ENCODE assay signal across 10 mouse cellular contexts in genomic region chr14:4182491-4183210, GRCm38 (mm10). TPM values are rescaled to one million over a fixed set of nuclear protein-coding genes. Genes with fewer than 3 reads are reported as not detected.
DNase-seq lines count a peak whose midpoint lies in the region; ATAC-seq lines count a peak whose summit lies in the region.
"Not testable (repeated sequence)": the region's sequence is repeated elsewhere in the genome, so short reads cannot be mapped to it uniquely, and the experiment has no call there.
"Had no signal": no experiment of that assay in that cellular context is flagged by ENCODE, and none has a peak within 500 bp of the region (broad histone marks: within the 10 kb centered on the region; RNA-seq: fewer than 3 reads in every experiment).

Gene Gm2974, plus strand, starts transcription at chr14:4182576.

- intact Hi-C loops in gastrocnemius, postnatal 14 days (cut with DNase I; ENCODE audit: low total_unique reads); heart, postnatal 25 days (cut with DNase I): not testable (repeated sequence)

- not testable (repeated sequence) for H3K27ac ChIP-seq in kidney, embryonic 16.5 days (ENCODE audit: low read length); midbrain, embryonic 16.5 days (ENCODE audit: low read length); stomach, embryonic 14.5 days (ENCODE audit: low read length)

- not testable (repeated sequence) for H3K9ac ChIP-seq in kidney, embryonic 16.5 days (replicated peaks; ENCODE audit: low read length); stomach, embryonic 14.5 days (replicated peaks; ENCODE audit: low read depth, low read length)
- H3K9ac ChIP-seq in midbrain, embryonic 16.5 days (ENCODE audit: low read depth, low read length), result peak within 1 kb of the TSS; percentile 59

- H3K27me3 ChIP-seq in kidney, embryonic 16.5 days (ENCODE audit: insufficient read depth, low read length); midbrain, embryonic 16.5 days (ENCODE audit: control insufficient read depth, insufficient read depth, low read depth, low read length); stomach, embryonic 14.5 days (ENCODE audit: control insufficient read depth, insufficient read depth, low read length): not testable (repeated sequence)

- H3K4me2 ChIP-seq in kidney, embryonic 16.5 days (replicated peaks; ENCODE audit: low read depth, low read length), result peak within 1 kb of the TSS; percentile 53
- peak within 1 kb of the TSS; percentile 56 for H3K4me2 ChIP-seq in midbrain, embryonic 16.5 days (ENCODE audit: low read length)
- peak within 1 kb of the TSS; percentile 37 for H3K4me2 ChIP-seq in stomach, embryonic 14.5 days (replicated peaks; ENCODE audit: low read depth, low read length)

- H3K36me3 ChIP-seq in kidney, embryonic 16.5 days (ENCODE audit: insufficient read depth, low read length); midbrain, embryonic 16.5 days (ENCODE audit: control insufficient read depth, insufficient read depth, low read length); stomach, embryonic 14.5 days (ENCODE audit: control insufficient read depth, insufficient read depth, low read length): not testable (repeated sequence)

- not testable (repeated sequence) for ATAC-seq in kidney, embryonic 16.5 days (ENCODE audit: low FRiP score, low TSS enrichment); midbrain, embryonic 16.5 days; stomach, embryonic 14.5 days (ENCODE audit: insufficient number of reproducible peaks, insufficient read depth, low FRiP score, low read depth)

- DNase-seq in ZHBTc4 (ENCODE audit: low read depth, low spot score) (peak; percentile 17), liver (peak; percentile 0)
- peak; percentile 2 for DNase-seq in embryo, embryonic 9.5 days (ENCODE audit: extremely low spot score)
- DNase-seq in gastrocnemius, postnatal 14 days, result peak; percentile 17
- DNase-seq in heart, postnatal 25 days (ENCODE audit: low spot score), result peak; percentile 1

- not testable (repeated sequence) for H3K4me1 ChIP-seq in kidney, embryonic 16.5 days (ENCODE audit: insufficient read depth, low read length); midbrain, embryonic 16.5 days (ENCODE audit: control insufficient read depth, insufficient read depth, low read length); stomach, embryonic 14.5 days (ENCODE audit: control insufficient read depth, insufficient read depth, low read length)

- not testable (repeated sequence) for H3K9me3 ChIP-seq in kidney, embryonic 16.5 days (ENCODE audit: low read length); midbrain, embryonic 16.5 days (replicated peaks; ENCODE audit: control insufficient read depth, low read length, poor library complexity, severe bottlenecking); stomach, embryonic 14.5 days (ENCODE audit: control insufficient read depth, low read depth, low read length)

- 13% methylated on average over 38 of the region's 59 CpGs for WGBS in kidney, embryonic 16.5 days
- 21% methylated on average over 27 of the region's 59 CpGs for WGBS in midbrain, embryonic 16.5 days
- 11% methylated on average over 28 of the region's 59 CpGs for WGBS in stomach, embryonic 14.5 days

- H3K4me3 ChIP-seq in kidney, embryonic 16.5 days (ENCODE audit: low read length), result peak within 1 kb of the TSS; percentile 24
- H3K4me3 ChIP-seq in midbrain, embryonic 16.5 days (ENCODE audit: low read depth, low read length), result peak within 1 kb of the TSS; percentile 42
- H3K4me3 ChIP-seq in stomach, embryonic 14.5 days (ENCODE audit: low read depth, low read length), result peak within 1 kb of the TSS; percentile 16

RNA-seq across cellular contexts. Expression of gene Gm2974, which starts in this region (rescaled TPM):
- total RNA-seq in gastrocnemius, postnatal 14 days (2021), result not detected
- total RNA-seq in heart, postnatal 25 days (2021), result not detected
- 0.29 and 0.37 TPM in 2 replicates for polyA plus RNA-seq in kidney, embryonic 16.5 days (2015; fragmentation: Nextera tagmentation; extraction: Ambion mirVana)
- polyA plus RNA-seq in midbrain, embryonic 16.5 days (2015; fragmentation: Nextera tagmentation; extraction: Ambion mirVana), result 11.4 and 12.6 TPM in 2 replicates
- 0.21 and 0.35 TPM in 2 replicates for polyA plus RNA-seq in stomach, embryonic 14.5 days (2014; fragmentation: Nextera tagmentation; extraction: Ambion mirVana)
- polyA plus RNA-seq: C2C12; liver, postnatal 0 days had no signal

Comparison
In these comparisons a context has a peak if more than half of its experiments do, and no peak if none do; other contexts are left out.
1. Peak in DNase-seq in gastrocnemius, postnatal 14 days; RNA of the gene not detected or under 1 TPM.
2. Peak in DNase-seq in heart, postnatal 25 days; RNA of the gene not detected or under 1 TPM.